Mouse (Mus musculus) hindbrain, embryonic 14.5 days (tissue): ENCODE measurements around the gene Bcl9. TPM values are rescaled to one million over a fixed set of nuclear protein-coding genes. Genes with fewer than 3 reads are reported as not detected.

ENCODE experiments used
- ATAC-seq: fragments of 200-750 bp; cut with Nextera tagmentation; 2 replicates; pipeline ENCODE4 v1.8.0; 2017; ENCODE audit warnings: moderate number of reproducible peaks, mild to moderate bottlenecking, moderate TSS enrichment, moderate library complexity; ENCODE audit not compliant: low FRiP score
- DNase-seq: peaks from one replicate; pipeline ENCODE4 v3.0.0-alpha.2; 2015; ENCODE audit warnings: low spot score
- H3K27ac ChIP-seq: fragments of 300-500 bp; sonication (generic); 2 replicates; pipeline ENCODE4 v1.5.1; 2014; ENCODE audit warnings: mild to moderate bottlenecking, moderate library complexity
- H3K27me3 ChIP-seq: fragments of 300-500 bp; sonication (generic); 2 replicates; pipeline ENCODE4 v1.6.1; 2014; ENCODE audit warnings: mild to moderate bottlenecking, low read length, mixed read lengths; ENCODE audit not compliant: control insufficient read depth, insufficient read depth
- H3K36me3 ChIP-seq: fragments of 300-500 bp; sonication (generic); replicated peaks from 2 replicates; pipeline ENCODE4 v1.6.1; 2014; ENCODE audit not compliant: control insufficient read depth, insufficient read depth
- H3K4me1 ChIP-seq: fragments of 300-500 bp; sonication (generic); replicated peaks from 2 replicates; pipeline ENCODE4 v1.6.1; 2014; ENCODE audit warnings: antibody characterized with exemption, low read length, mixed read lengths; ENCODE audit not compliant: control insufficient read depth, insufficient read depth
- H3K4me2 ChIP-seq: fragments of 300-500 bp; sonication (generic); replicated peaks from 2 replicates; pipeline ENCODE4 v1.6.1; 2014; ENCODE audit warnings: mild to moderate bottlenecking, moderate library complexity
- H3K4me3 ChIP-seq: fragments of 300-500 bp; sonication (generic); replicated peaks from 2 replicates; pipeline ENCODE4 v1.5.1; 2014; ENCODE audit warnings: mild to moderate bottlenecking, low read length
- H3K9ac ChIP-seq: fragments of 300-500 bp; sonication (generic); 2 replicates; pipeline ENCODE4 v1.6.1; 2014
- H3K9me3 ChIP-seq: fragments of 300-500 bp; sonication (generic); 2 replicates; pipeline ENCODE4 v1.6.1; 2016; ENCODE audit warnings: low read length; ENCODE audit not compliant: control insufficient read depth
- WGBS: fragments of 180-500 bp; shearing (Covaris S2); extraction: QIAGEN DNeasy Blood & Tissue Kit; methylation state at CpG from one replicate; pipeline ENCODE4 v1.1.7; 2014; 5-methylcytosine and 5-hydroxymethylcytosine counted together
- polyA plus RNA-seq: library from polyadenylated mRNA; unstranded; fragments of >200 nt; fragmentation: Nextera tagmentation; extraction: Ambion mirVana; gene quantifications from 2 replicates; pipeline ENCODE4 v1.2.1, GENCODE M21; 2014

Bcl9 gene
- polyA plus RNA-seq, 1 experiment from 2014 or later = 62.3 TPM

GRCm38 (mm10) chr3:97183810-97184209, 113.9 kb downstream of the Bcl9 start:
- no peaks in the 10 kb centered on the region for H3K4me1 ChIP-seq
- H3K27me3 ChIP-seq = no peaks in the 10 kb centered on the region
- 39% methylated on average over 3 of the region's 3 CpGs for WGBS
- DNase-seq (no peak), ATAC-seq (no peak)
- no peak overlapping the region for H3K4me3 ChIP-seq
- H3K9me3 ChIP-seq = no peaks in the 10 kb centered on the region
- no peak overlapping the region for H3K27ac ChIP-seq
- H3K36me3 ChIP-seq = no peaks in the 10 kb centered on the region
- H3K4me2 ChIP-seq = no peak overlapping the region
- H3K9ac ChIP-seq = no peak overlapping the region

DNA sequence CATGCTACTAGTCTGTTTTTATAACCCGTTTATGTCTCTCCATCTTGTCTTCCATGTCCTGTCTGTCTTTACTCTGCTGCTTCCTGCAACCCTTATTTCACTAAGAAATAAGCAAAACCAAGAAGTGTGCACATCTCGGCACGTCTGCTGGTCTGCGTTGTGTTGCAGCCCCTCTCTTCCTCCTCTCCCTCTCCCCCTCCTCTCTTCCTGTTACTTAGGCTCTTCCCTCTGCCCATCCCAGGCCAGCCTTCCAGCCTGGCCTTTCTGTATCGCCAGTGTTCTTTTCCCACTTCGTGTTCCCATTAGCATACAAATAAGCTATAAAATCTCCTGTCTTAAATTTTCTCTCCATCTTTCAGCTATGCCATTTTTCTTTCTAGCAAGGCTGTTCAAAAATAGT, 117.2 kb downstream of the Bcl9 start:
- Histone ChIP-seq H3K4me3 (no peak overlapping the region), H3K36me3 (no peaks in the 10 kb centered on the region), H3K4me1 (no peaks in the 10 kb centered on the region), H3K27me3 (no peaks in the 10 kb centered on the region), H3K4me2 (no peak overlapping the region), H3K9me3 (no peaks in the 10 kb centered on the region), H3K27ac (no peak overlapping the region; the same call in 1 of the 2 replicates), H3K9ac (no peak overlapping the region)
- no peak for DNase-seq
- ATAC-seq = no peak
- WGBS = 38% methylated on average over 6 of the region's 6 CpGs

DNA sequence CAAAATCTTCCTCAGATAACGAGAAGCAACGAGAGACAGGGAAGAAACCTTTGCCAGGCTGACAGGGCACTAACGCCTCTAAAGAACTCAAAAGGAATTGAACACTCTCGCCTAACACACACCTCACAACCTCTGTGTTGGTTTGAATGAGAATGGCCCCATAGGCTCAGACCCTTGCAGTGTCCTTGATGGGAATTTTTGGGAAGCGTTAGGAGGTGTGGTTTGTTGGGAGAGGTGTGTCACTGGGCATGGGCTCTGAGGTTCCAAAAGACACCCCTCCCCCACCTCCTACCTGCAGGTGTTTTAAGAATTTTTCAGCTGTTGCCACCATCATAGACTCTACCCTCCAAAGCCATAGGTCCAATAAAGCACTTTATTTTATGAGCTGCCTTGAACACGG, 118.8 kb downstream of the Bcl9 start:
- H3K36me3 ChIP-seq = no peaks in the 10 kb centered on the region
- no peak overlapping the region for H3K27ac ChIP-seq
- no peak overlapping the region for H3K4me3 ChIP-seq
- H3K9me3 ChIP-seq = no peaks in the 10 kb centered on the region
- H3K27me3 ChIP-seq = no peaks in the 10 kb centered on the region
- no peaks in the 10 kb centered on the region for H3K4me1 ChIP-seq
- H3K9ac ChIP-seq = no peak overlapping the region
- WGBS = 85% methylated on average over 6 of the region's 6 CpGs
- DNase-seq (no peak), ATAC-seq (no peak)
- no peak overlapping the region for H3K4me2 ChIP-seq

DNA sequence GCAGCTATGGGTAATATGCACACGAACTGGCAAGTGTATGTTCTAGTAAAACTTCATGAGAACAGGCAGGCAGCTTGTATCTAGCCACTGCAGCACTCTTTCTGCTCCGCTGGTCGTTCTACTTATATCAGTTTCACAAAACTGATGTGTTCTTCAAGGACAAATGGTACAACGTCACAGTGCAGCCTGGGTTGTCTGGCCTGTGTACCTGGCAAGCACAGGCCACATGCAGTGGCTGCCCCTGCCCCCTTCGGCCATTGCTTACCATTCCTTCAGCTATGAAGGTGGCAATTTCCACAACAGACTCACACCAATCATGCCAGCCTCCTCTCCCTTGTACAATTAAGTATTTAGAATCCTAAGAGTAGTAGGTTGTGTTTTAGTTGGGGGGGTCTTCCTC, 125.1 kb downstream of the Bcl9 start:
- Histone ChIP-seq H3K9ac (no peak overlapping the region), H3K27me3 (no peaks in the 10 kb centered on the region), H3K27ac (no peak overlapping the region), H3K4me2 (no peak overlapping the region), H3K9me3 (no peaks in the 10 kb centered on the region), H3K4me1 (no peaks in the 10 kb centered on the region), H3K4me3 (no peak overlapping the region), H3K36me3 (no peaks in the 10 kb centered on the region)
- ATAC-seq = no peak
- DNase-seq = no peak
- WGBS = 90% methylated on average over 5 of the region's 5 CpGs

DNA sequence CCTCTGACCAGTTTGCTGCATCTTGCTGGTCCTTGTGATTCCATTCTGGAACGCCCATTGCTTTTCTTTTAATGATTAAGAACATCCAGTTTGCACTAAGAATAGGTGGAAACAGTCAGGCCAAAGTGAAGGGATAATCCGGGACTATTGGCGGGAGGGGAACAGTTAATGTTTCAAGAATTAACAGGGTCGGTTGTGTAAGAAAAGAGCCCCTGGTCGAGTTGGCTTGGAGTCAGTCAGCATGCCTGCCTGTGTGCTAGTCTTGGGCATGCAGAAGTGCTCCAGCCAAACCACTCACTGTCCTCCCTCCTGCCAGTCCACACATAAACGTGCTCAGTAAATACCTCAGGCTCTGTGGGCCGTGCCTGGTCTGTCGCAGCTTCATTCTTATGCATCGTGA, 125.5 kb downstream of the Bcl9 start:
- H3K36me3 ChIP-seq = no peaks in the 10 kb centered on the region
- no peak overlapping the region for H3K9ac ChIP-seq
- H3K4me2 ChIP-seq = no peak overlapping the region
- no peak for ATAC-seq
- no peak overlapping the region for H3K27ac ChIP-seq
- H3K9me3 ChIP-seq = no peaks in the 10 kb centered on the region
- WGBS = 68% methylated on average over 9 of the region's 9 CpGs
- no peaks in the 10 kb centered on the region for H3K27me3 ChIP-seq
- H3K4me3 ChIP-seq = no peak overlapping the region
- DNase-seq = no peak
- no peaks in the 10 kb centered on the region for H3K4me1 ChIP-seq

GRCm38 (mm10) chr3:97171531-97171930, 126.2 kb downstream of the Bcl9 start:
- H3K36me3 ChIP-seq = no peaks in the 10 kb centered on the region
- no peak for ATAC-seq

GRCm38 (mm10) chr3:97167126-97167525, 130.6 kb downstream of the Bcl9 start:
- ATAC-seq = no peak
- H3K9ac ChIP-seq = no peak overlapping the region
- H3K27ac ChIP-seq = no peak overlapping the region

More at GRCm38 (mm10) chr3:97171531-97171930, 126.2 kb downstream of the Bcl9 start:
- H3K4me3 ChIP-seq = no peak overlapping the region
- DNase-seq = no peak
- no peak overlapping the region for H3K4me2 ChIP-seq
- H3K4me1 ChIP-seq = no peaks in the 10 kb centered on the region
- no peaks in the 10 kb centered on the region for H3K9me3 ChIP-seq
- no peaks in the 10 kb centered on the region for H3K27me3 ChIP-seq
- H3K27ac ChIP-seq = no peak overlapping the region
- no peak overlapping the region for H3K9ac ChIP-seq
- WGBS = 85% methylated on average over 6 of the region's 6 CpGs

DNA sequence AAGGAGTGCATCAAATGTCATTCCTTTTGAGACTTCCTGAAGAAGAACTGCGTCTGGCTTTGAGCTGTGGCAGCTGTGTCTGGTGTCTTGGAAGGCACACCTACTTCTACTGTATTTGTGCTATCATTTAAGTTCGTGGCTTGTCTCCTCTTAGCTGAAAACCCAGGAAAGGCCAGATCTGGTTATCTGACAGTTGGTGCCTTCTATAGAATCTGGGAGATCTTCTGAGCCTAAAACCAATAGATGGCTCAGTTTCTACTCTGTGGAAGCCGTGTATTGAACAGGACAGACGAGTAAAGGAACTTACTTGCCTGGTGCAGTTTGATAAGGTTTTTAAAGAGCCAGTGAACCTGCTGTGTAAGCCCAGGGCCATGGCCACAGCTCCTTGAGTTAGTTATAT, 133.2 kb downstream of the Bcl9 start:
- DNase-seq (no peak), ATAC-seq (no peak)
- Histone ChIP-seq H3K4me3 (no peak overlapping the region), H3K4me1 (peaks cover 4% of the 10 kb centered on the region), H3K27me3 (no peaks in the 10 kb centered on the region), H3K9me3 (no peaks in the 10 kb centered on the region), H3K27ac (no peak overlapping the region), H3K9ac (no peak overlapping the region), H3K4me2 (no peak overlapping the region), H3K36me3 (no peaks in the 10 kb centered on the region)
- WGBS = 87% methylated on average over 4 of the region's 4 CpGs

More at GRCm38 (mm10) chr3:97167126-97167525, 130.6 kb downstream of the Bcl9 start:
- Histone ChIP-seq H3K4me1 (no peaks in the 10 kb centered on the region), H3K4me3 (no peak overlapping the region), H3K4me2 (no peak overlapping the region), H3K36me3 (no peaks in the 10 kb centered on the region), H3K9me3 (no peaks in the 10 kb centered on the region), H3K27me3 (no peaks in the 10 kb centered on the region)
- WGBS = 79% methylated on average over 4 of the region's 4 CpGs
- DNase-seq = no peak

DNA sequence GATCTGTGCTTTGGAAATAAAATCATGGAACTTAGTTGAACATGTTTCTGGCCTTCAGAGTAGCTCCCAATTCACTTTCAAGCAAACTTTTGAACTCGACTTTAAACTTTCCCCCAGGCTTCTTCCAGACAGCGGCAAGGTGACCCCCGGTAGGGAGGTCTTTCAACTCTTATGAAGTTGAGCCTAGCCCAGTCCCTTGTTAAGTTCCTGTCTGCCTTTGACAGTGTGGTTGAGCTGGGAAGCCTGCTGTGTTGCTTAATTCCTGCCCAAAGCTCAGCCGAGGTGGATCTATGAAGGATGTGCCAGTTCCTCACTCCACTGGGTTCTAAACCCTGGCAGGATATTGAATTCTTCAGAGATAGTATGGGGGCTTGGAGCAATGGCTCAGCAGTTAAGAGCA, 135.9 kb downstream of the Bcl9 start:
- no peak overlapping the region for H3K9ac ChIP-seq
- no peak overlapping the region for H3K27ac ChIP-seq

DNA sequence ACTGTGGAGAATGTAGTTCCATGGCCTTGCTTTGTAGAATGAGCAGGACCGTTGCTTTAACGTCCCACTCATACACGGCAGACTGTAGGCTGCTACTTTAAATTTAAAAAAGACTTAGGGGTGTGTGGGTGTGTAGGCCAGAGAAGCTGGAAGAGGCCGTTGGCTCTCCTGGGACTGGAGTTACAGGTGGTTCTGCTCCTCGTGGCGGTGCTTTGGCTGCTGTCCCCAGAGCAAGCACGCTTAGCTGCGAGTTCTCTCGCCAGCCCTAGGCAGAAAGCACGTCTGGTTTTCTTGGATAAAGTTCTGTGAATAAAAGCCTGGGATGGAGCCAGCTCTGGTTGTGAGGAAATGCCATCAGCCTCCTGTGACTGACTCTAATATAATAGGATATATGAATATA, 136.8 kb downstream of the Bcl9 start:
- no peak overlapping the region for H3K4me3 ChIP-seq
- no peaks in the 10 kb centered on the region for H3K27me3 ChIP-seq
- no peaks in the 10 kb centered on the region for H3K9me3 ChIP-seq
- no peak overlapping the region for H3K27ac ChIP-seq
- WGBS = 53% methylated on average over 10 of the region's 10 CpGs
- ATAC-seq = no peak
- H3K4me2 ChIP-seq = no peak overlapping the region
- no peaks in the 10 kb centered on the region for H3K36me3 ChIP-seq
- no peak overlapping the region for H3K9ac ChIP-seq
- no peak for DNase-seq
- peaks cover 8% of the 10 kb centered on the region for H3K4me1 ChIP-seq

More for the DNA sequence above, 135.9 kb downstream of the Bcl9 start:
- Histone ChIP-seq H3K4me3 (no peak overlapping the region), H3K36me3 (no peaks in the 10 kb centered on the region), H3K9me3 (no peaks in the 10 kb centered on the region), H3K4me2 (no peak overlapping the region), H3K27me3 (no peaks in the 10 kb centered on the region), H3K4me1 (peaks cover 8% of the 10 kb centered on the region)
- ATAC-seq (no peak), DNase-seq (no peak)
- WGBS = 63% methylated on average over 4 of the region's 4 CpGs
